Mouse (Mus musculus): Measurements from ENCODE around the gene Best1.

DNA sequence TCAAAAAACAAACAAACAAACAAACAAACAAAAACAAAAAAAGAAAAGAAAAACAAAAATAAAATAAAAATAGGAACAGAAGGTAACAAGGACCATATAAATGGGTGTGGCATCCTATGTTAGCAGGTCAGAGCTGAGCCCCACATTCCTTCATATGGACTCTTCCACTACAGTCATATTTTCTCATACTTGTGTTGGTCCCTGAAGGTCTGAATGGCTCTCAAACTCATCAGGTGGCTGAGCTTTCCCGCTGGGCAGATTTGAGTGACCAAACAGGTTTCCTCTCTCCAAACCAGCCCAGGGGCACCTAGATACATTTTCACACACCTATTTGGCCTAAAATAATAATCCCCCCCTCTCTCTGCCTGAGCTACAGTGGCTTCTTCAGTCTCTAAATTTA lies 10.0 kb upstream of the Best1 start:
- TF ChIP-seq CTCF (IDR thresholded peaks at IDR 0.05; ENCODE audit: borderline replicate concordance, control insufficient read depth, extremely low read depth, insufficient read depth, low read length, poor library complexity) (no peak), POLR2A (IDR thresholded peaks at IDR 0.05; ENCODE audit: control insufficient read depth, extremely low read depth, insufficient read depth, low read length, poor library complexity) (no peak)
